Mouse (Mus musculus) bone marrow macrophage, adult 2 months (primary cell): ENCODE measurements around the gene Btg4.

Experiments used
- CTCF ChIP-seq: IDR thresholded peaks from 2 replicates; pipeline ENCODE4 v1.5.1; 2012; ENCODE audit warnings: low read depth, mild to moderate bottlenecking, low read length, moderate library complexity
- POLR2A ChIP-seq: IDR thresholded peaks from 2 replicates; pipeline ENCODE4 v1.6.1; 2012; ENCODE audit warnings: mild to moderate bottlenecking, low read depth, low read length, borderline replicate concordance

GRCm38 (mm10) chr9:51147294-51147693 is 86.6 kb downstream of the Btg4 start:
- no peak for TF ChIP-seq CTCF
- TF ChIP-seq POLR2A, result no peak
